Mouse (Mus musculus) MEL (cell line): ENCODE measurements around the gene Tmem147. TPM values are rescaled to one million over a fixed set of nuclear protein-coding genes. Genes with fewer than 3 reads are reported as not detected.
A peak's percentile ranks its signal among the peaks of the same experiment; 100 is the strongest.

ENCODE experiments used
- DNase-seq: peaks from one replicate; pipeline ENCODE4 v3.0.0; 2011; ENCODE audit warnings: low read depth, low spot score
- H3K27ac ChIP-seq: 2 replicates; pipeline ENCODE4 v1.5.1; 2012; ENCODE audit warnings: low read depth, mild to moderate bottlenecking, control low read depth, low read length, moderate library complexity; ENCODE audit not compliant: control insufficient read depth
- H3K27me3 ChIP-seq, 2 experiments: fragments of 150-350 bp in 1 of 2; sonication (generic) in 1 of 2; 2 replicates each; pipeline ENCODE4 v1.6.1; 2012; ENCODE audit warnings: low read length in 2 of 2, mild to moderate bottlenecking in 2 of 2, improper control_type of control experiment in 1 of 2, moderate library complexity in 1 of 2; ENCODE audit not compliant: insufficient read depth in 2 of 2, control insufficient read depth in 1 of 2
- H3K36me3 ChIP-seq, 2 experiments: 2 replicates each; pipeline ENCODE4 v1.6.1; 2012 to 2014; ENCODE audit warnings: low read length in 2 of 2, improper control_type of control experiment in 1 of 2, inconsistent platforms in 1 of 2, mild to moderate bottlenecking in 1 of 2; ENCODE audit not compliant: insufficient read depth in 2 of 2, control insufficient read depth in 1 of 2
- H3K4me1 ChIP-seq, 2 experiments: fragments of 150-350 bp in 1 of 2; sonication (generic) in 1 of 2; 2 replicates each; pipeline ENCODE4 v1.6.1; 2012; ENCODE audit warnings: low read length in 2 of 2, improper control_type of control experiment in 1 of 2, mild to moderate bottlenecking in 1 of 2; ENCODE audit not compliant: insufficient read depth in 2 of 2, control insufficient read depth in 1 of 2
- H3K4me3 ChIP-seq, 2 experiments: fragments of 150-350 bp in 1 of 2; sonication (generic) in 1 of 2; 2 replicates each; pipeline ENCODE4 v1.5.1; 2012; ENCODE audit warnings: low read depth in 2 of 2, low read length in 2 of 2, mild to moderate bottlenecking in 2 of 2, moderate library complexity in 2 of 2, control low read depth in 1 of 2, improper control_type of control experiment in 1 of 2; ENCODE audit not compliant: control insufficient read depth in 1 of 2, insufficient read depth in 1 of 2
- H3K79me2 ChIP-seq: 2 replicates; pipeline ENCODE4 v1.6.1; 2012; ENCODE audit warnings: mild to moderate bottlenecking, low read length, moderate library complexity; ENCODE audit not compliant: control insufficient read depth, poor library complexity, insufficient read depth
- H3K9ac ChIP-seq: 2 replicates; pipeline ENCODE4 v1.6.1; 2012; ENCODE audit warnings: low read depth, mild to moderate bottlenecking, control low read depth, low read length, moderate library complexity; ENCODE audit not compliant: control insufficient read depth, poor library complexity, severe bottlenecking
- H3K9me3 ChIP-seq: fragments of 150-350 bp; sonication (generic); replicated peaks from 2 replicates; pipeline ENCODE4 v1.6.1; 2012; ENCODE audit warnings: mild to moderate bottlenecking, low read length, improper control_type of control experiment, moderate library complexity; ENCODE audit not compliant: insufficient read depth
- CHD2 ChIP-seq: IDR thresholded peaks from 2 replicates; pipeline ENCODE4 v1.6.1; 2011; ENCODE audit warnings: low read length, improper control_type of control experiment
- ELF1 ChIP-seq: IDR thresholded peaks from 2 replicates; pipeline ENCODE4 v1.6.1; 2014; ENCODE audit warnings: low read depth, mild to moderate bottlenecking, inconsistent platforms, low read length, improper control_type of control experiment, moderate library complexity
- GATA1 ChIP-seq: IDR thresholded peaks from 2 replicates; pipeline ENCODE4 v1.6.1; 2011; ENCODE audit warnings: low read depth, low read length, improper control_type of control experiment
- HCFC1 ChIP-seq: IDR thresholded peaks from 2 replicates; pipeline ENCODE4 v1.6.1; 2012; ENCODE audit warnings: low read depth, mild to moderate bottlenecking, inconsistent platforms, low read length, improper control_type of control experiment, moderate library complexity
- JUND ChIP-seq: IDR thresholded peaks from 2 replicates; pipeline ENCODE4 v1.6.1; 2011; ENCODE audit warnings: low read depth, mild to moderate bottlenecking, improper control_type of control experiment, low read length
- MAZ ChIP-seq: IDR thresholded peaks from 2 replicates; pipeline ENCODE4 v1.6.1; 2012; ENCODE audit warnings: low read depth, mild to moderate bottlenecking, inconsistent platforms, low read length, improper control_type of control experiment
- MXI1 ChIP-seq: IDR thresholded peaks from 2 replicates; pipeline ENCODE4 v1.6.1; 2011; ENCODE audit warnings: mild to moderate bottlenecking, low read depth, low read length, improper control_type of control experiment
- MYB ChIP-seq: IDR thresholded peaks from 2 replicates; pipeline ENCODE4 v1.6.1; 2011; ENCODE audit warnings: mild to moderate bottlenecking, low read depth, low read length, improper control_type of control experiment
- MYC ChIP-seq: IDR thresholded peaks from 2 replicates; pipeline ENCODE4 v1.6.1; 2011; ENCODE audit warnings: low read depth, mild to moderate bottlenecking, low read length, improper control_type of control experiment, moderate library complexity
- NELFE ChIP-seq: IDR thresholded peaks from 2 replicates; pipeline ENCODE4 v1.6.1; 2011; ENCODE audit warnings: low read depth, low read length, improper control_type of control experiment
- NRF1 ChIP-seq: IDR thresholded peaks from 2 replicates; pipeline ENCODE4 v1.6.1; 2014; ENCODE audit warnings: low read depth, mild to moderate bottlenecking, inconsistent platforms, low read length, improper control_type of control experiment, moderate library complexity; ENCODE audit not compliant: poor library complexity, insufficient read depth, severe bottlenecking
- POLR2A ChIP-seq, 2 experiments: IDR thresholded peaks; 2 replicates each; pipeline ENCODE4 v1.6.1; 2011 to 2012; ENCODE audit warnings: low read length in 2 of 2, mild to moderate bottlenecking in 2 of 2, control low read depth in 1 of 2, improper control_type of control experiment in 1 of 2, low read depth in 1 of 2, moderate library complexity in 1 of 2; ENCODE audit not compliant: control insufficient read depth in 1 of 2, insufficient read depth in 1 of 2, poor library complexity in 1 of 2
- SIN3A ChIP-seq: IDR thresholded peaks from 2 replicates; pipeline ENCODE4 v1.6.1; 2012; ENCODE audit warnings: low read length, improper control_type of control experiment, inconsistent platforms
- TAL1 ChIP-seq: IDR thresholded peaks from 2 replicates; pipeline ENCODE4 v1.6.1; 2012; ENCODE audit warnings: mild to moderate bottlenecking, inconsistent platforms, low read length, moderate library complexity, mixed read lengths
- TBP ChIP-seq: IDR thresholded peaks from 2 replicates; pipeline ENCODE4 v1.8.0; 2011; ENCODE audit warnings: low read depth, low read length, improper control_type of control experiment
- TCF12 ChIP-seq: IDR thresholded peaks from 2 replicates; pipeline ENCODE4 v1.6.1; 2014; ENCODE audit warnings: low read depth, mild to moderate bottlenecking, inconsistent platforms, low read length, improper control_type of control experiment, moderate library complexity
- ZKSCAN1 ChIP-seq: IDR thresholded peaks from 2 replicates; pipeline ENCODE4 v1.6.1; 2012; ENCODE audit warnings: low read depth, mild to moderate bottlenecking, inconsistent platforms, low read length, improper control_type of control experiment, moderate library complexity
- ZNF384 ChIP-seq: IDR thresholded peaks from 2 replicates; pipeline ENCODE4 v1.6.1; 2012; ENCODE audit warnings: low read depth, mild to moderate bottlenecking, inconsistent platforms, low read length, improper control_type of control experiment
- polyA plus RNA-seq, 2 experiments: library from polyadenylated mRNA; stranded (reverse) in 1 of 2; unstranded in 1 of 2; fragments of >175 nt in 1 of 2; fragments of >200 nt in 1 of 2; gene quantifications; 2 replicates each; pipeline versions ENCODE4 v1.2.1 to v1.2.4; 2012; ENCODE audit warnings: low replicate concordance in 2 of 2, low read depth in 1 of 2; ENCODE audit not compliant: insufficient read length in 2 of 2, insufficient read depth in 1 of 2, missing spikeins in 1 of 2
- total RNA-seq: library from RNA; depleted of rRNA; stranded (reverse); fragments of 300-350 nt; gene quantifications from 2 replicates; pipeline ENCODE4 v1.2.3, GENCODE M21; 2012

Tmem147 gene
- total and polyA plus RNA-seq, 3 experiments: 266 to 324 (median 307) TPM

DNA sequence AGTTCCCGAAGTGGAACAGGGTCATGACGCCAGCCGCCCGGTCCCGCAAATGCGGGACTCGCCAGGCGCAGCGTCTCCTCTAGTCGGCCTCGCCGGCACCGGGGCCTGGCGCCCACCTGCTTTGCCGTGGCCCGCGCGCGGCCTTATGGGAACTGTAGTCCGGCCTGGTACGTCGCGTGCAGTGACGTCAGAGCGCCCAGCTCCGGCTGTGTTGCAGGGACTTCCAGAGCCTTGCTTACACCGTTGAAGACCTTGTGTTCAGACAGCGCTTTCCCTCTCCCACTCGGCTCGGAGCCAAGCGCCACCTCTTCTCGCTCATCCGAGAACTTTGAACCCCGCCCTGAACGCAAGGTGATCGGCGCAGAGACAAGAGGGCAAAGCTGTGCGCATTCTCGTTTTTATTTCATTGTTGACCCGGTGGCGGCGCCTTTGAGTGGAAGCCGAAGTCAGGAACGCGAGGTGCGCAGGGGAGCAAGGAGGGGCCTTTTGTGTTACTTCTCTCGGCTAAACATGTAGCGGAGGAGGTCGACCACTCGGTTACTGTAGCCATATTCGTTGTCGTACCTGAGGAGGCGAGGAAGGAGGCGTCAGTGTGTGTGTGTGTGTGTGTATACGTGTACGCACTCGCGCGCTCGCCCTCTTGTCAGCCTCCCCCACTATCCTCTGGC, at the start of gene Tmem147 (continued):
- TF ChIP-seq JUND (no peak), GATA1 (no peak), NELFE (peak; percentile 67), HCFC1 (peak; percentile 99), CHD2 (no peak)

DNA sequence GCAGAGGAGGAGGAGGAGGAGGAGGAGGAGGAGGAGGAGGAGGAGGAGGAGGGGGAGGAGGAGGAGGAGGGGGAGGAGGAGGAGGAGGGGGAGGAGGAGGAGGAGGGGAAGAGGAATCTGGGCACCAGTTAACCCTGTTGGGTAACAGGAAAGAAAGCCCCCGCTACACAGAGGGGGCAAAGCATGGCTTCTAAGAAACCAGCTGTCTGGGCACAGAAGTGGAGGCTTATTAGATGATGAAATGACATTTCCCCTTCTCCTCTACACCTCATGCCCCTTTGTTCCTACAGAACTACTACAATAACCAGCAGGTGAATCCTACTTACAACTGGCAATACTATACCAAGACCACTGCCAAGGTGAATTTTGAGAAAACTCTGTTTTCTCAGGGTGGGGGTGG, 48.6 kb upstream of the Tmem147 start:
- TF ChIP-seq TBP (no peak), NRF1 (no peak), MYB (no peak), POLR2A (IDR thresholded peaks at IDR 0.05; ENCODE audit: control insufficient read depth in 1 of 2, insufficient read depth in 1 of 2, low read depth in 1 of 2, low read length in 2 of 2, poor library complexity in 1 of 2) (no peak), GATA1 (no peak), HCFC1 (no peak), ZNF384 (no peak), JUND (no peak), CHD2 (no peak), TAL1 (no peak), MYC (no peak), MAZ (no peak), ELF1 (no peak)
- Histone ChIP-seq H3K9ac (no peak overlapping the region), H3K9me3 (no peaks in the 10 kb centered on the region), H3K36me3 (no peaks in the 10 kb centered on the region), H3K27me3 (no peaks in the 10 kb centered on the region), H3K4me1 (peaks cover 0 to 5% of the 10 kb centered on the region in 2 experiments; a peak in 1 of 4 replicates), H3K79me2 (no peaks in the 10 kb centered on the region), H3K4me3 (no peak overlapping the region), H3K27ac (no peak overlapping the region)
- DNase-seq: no peak

DNA sequence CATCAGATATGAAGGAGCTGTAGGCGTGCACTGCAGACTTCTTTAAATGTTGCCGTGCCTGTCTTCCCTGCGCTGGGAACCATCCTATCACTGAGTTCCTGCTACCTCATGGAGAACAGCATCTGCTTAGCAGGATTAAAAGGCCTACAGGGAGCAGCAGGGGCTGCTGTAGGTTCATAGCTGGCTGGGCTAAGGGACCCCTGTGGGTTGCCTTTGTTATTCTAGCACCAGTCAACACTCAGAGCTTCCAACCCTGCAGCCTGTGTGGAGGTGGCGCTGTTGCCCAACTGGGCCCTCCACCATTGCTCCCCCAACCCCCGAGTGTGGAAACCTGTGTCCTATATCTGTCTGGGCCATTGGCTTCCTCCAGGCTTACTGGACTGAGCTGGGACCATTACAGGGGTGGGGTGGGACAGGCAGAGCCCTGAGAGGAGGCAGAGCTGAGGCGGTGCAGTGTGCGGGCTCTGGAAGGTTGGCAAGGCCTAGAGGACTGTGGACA, 47.8 kb upstream of the Tmem147 start:
- Histone ChIP-seq H3K4me3 (no peak overlapping the region), H3K4me1 (peaks cover 0 to 5% of the 10 kb centered on the region in 2 experiments; a peak in 1 of 4 replicates), H3K27ac (no peak overlapping the region), H3K9ac (no peak overlapping the region), H3K36me3 (no peaks in the 10 kb centered on the region), H3K27me3 (no peaks in the 10 kb centered on the region), H3K9me3 (no peaks in the 10 kb centered on the region), H3K79me2 (no peaks in the 10 kb centered on the region)
- no peak for TF ChIP-seq NRF1
- no peak for TF ChIP-seq SIN3A
- no peak for TF ChIP-seq MAZ
- TF ChIP-seq ZKSCAN1: no peak
- TF ChIP-seq MXI1: no peak
- TF ChIP-seq ZNF384: no peak
- no peak for TF ChIP-seq TAL1
- no peak for TF ChIP-seq ELF1
- no peak for TF ChIP-seq TCF12
- no peak for DNase-seq
